Mouse (Mus musculus) CH12.LX (cell line): ENCODE results near the gene Cldn7.

Source experiments
- CTCF ChIP-seq, 2 experiments: IDR thresholded peaks in 1 of 2; conservative IDR thresholded peaks in 1 of 2; 2 replicates each; pipeline ENCODE4 v1.5.1; 2011 to 2012; ENCODE audit warnings: low read depth in 2 of 2, low read length in 2 of 2, improper control_type of control experiment in 1 of 2, inconsistent platforms in 1 of 2, mild to moderate bottlenecking in 1 of 2, moderate library complexity in 1 of 2
- EP300 ChIP-seq: IDR thresholded peaks from 2 replicates; pipeline ENCODE4 v1.6.1; 2011; ENCODE audit warnings: low read length, improper control_type of control experiment
- GABPA ChIP-seq: IDR thresholded peaks from 2 replicates; pipeline ENCODE4 v1.6.1; 2012; ENCODE audit warnings: low read depth, low read length, improper control_type of control experiment, inconsistent platforms; ENCODE audit not compliant: insufficient replicate concordance
- JUN ChIP-seq: IDR thresholded peaks from 2 replicates; pipeline ENCODE4 v1.6.1; 2011; ENCODE audit warnings: low read depth, mild to moderate bottlenecking, low read length, improper control_type of control experiment, moderate library complexity; ENCODE audit not compliant: insufficient read depth
- POLR2A ChIP-seq: IDR thresholded peaks from 2 replicates; pipeline ENCODE4 v1.6.1; 2011; ENCODE audit warnings: low read depth, mild to moderate bottlenecking, improper control_type of control experiment, low read length
- POLR2AphosphoS2 ChIP-seq: IDR thresholded peaks from 2 replicates; pipeline ENCODE4 v1.6.1; 2011; ENCODE audit warnings: low read depth, low read length, improper control_type of control experiment
- SIN3A ChIP-seq: IDR thresholded peaks from 2 replicates; pipeline ENCODE4 v1.6.1; 2012; ENCODE audit warnings: low read length, improper control_type of control experiment, inconsistent platforms
- TCF12 ChIP-seq: IDR thresholded peaks from 2 replicates; pipeline ENCODE4 v1.6.1; 2014; ENCODE audit warnings: low read depth, mild to moderate bottlenecking, inconsistent platforms, low read length, improper control_type of control experiment
- USF2 ChIP-seq: conservative IDR thresholded peaks from 2 replicates; pipeline ENCODE4 v1.6.1; 2011; ENCODE audit warnings: low read depth, low read length, improper control_type of control experiment
- ZMIZ1 ChIP-seq: IDR thresholded peaks from 2 replicates; pipeline ENCODE4 v1.6.1; 2012; ENCODE audit warnings: low read depth, mild to moderate bottlenecking, inconsistent platforms, low read length, improper control_type of control experiment
- ZNF384 ChIP-seq: IDR thresholded peaks from 2 replicates; pipeline ENCODE4 v1.6.1; 2012; ENCODE audit warnings: low read depth, low read length, improper control_type of control experiment, inconsistent platforms

DNA sequence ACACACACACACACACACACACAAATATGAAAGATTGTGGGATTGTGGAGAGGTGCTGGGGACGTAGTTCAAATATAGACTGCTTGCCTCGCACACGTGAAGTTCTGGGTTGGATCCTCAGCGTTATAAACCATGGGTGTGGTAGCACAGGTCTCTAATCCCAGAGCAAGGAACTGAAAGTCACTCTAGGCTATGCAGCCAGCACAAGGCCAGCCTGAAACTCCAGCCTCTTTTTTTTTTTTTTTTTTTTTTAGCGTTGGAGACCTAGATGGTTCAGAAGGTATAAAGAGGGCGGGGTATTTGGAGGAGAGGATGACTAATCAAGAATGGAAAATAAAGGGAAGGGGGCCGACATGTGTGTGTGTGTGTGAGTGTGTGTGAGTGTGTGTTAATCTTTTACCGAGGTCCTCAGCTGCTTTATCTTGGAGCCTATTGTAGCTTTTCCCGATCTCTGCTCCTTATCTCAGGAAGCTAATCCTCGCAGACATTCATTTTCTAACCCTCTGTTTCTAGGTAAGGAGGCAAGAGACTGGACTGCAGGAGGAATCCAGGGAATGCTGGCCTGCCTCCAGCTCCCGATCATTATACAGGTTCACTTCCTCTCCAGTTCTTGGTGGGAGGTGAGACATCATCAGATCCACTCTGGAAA, 11.2 kb upstream of the Cldn7 start:
- no peak for TF ChIP-seq USF2
- TF ChIP-seq ZMIZ1 = no peak
- no peak for TF ChIP-seq GABPA
- no peak for TF ChIP-seq CTCF (conservative IDR thresholded peaks at IDR 0.05 in 1 of 2, IDR thresholded peaks at IDR 0.05 in 1 of 2; ENCODE audit: low read depth in 2 of 2, low read length in 2 of 2)
- no peak for TF ChIP-seq POLR2A
- no peak for TF ChIP-seq POLR2AphosphoS2
- peak; percentile 92 for TF ChIP-seq ZNF384
- TF ChIP-seq EP300 = no peak
- TF ChIP-seq JUN = no peak
- TF ChIP-seq SIN3A = no peak
- TF ChIP-seq TCF12 = no peak
